Mouse (Mus musculus): ENCODE measurements around the gene Fbxl2. TPM values are rescaled to one million over a fixed set of nuclear protein-coding genes. Genes with fewer than 3 reads are reported as not detected.

Fbxl2 gene
- polyA plus RNA-seq, 1 experiment from 2014 or later = 1.6 TPM

DNA sequence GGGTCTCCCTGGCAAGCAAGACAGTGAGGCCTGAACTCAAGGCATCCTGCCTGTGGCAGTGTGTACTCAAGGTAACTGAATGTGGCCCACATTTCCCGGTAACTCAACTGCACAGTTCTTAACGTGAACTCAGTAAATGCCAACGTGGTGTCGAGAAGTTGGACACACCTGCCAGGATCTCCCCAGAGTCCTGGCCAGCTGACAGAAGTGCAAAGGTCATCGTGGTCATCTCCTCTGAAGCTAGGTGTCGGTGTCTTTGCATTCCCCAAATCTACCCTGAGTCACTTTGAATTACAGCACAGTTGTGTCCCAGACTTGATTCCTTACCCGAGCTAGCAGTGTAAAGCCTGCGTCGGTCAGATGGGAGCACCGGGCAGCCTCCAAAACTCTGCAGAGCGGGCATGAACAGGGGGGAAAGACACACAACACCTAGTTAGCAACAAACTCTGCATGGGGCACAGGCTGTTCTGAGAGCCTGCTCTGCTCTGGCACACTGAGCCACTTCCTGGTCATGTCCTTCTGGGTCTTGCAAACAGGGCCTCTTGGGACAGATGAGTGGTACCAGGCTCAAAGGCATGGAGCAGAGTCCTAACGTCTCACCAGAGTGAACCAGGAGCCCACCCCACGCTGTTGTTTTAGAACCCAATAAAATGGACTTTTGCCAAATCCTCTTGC is 60.9 kb downstream of the Fbxl2 start:
- H3K4me1 ChIP-seq (replicated peaks) = peaks cover 28% of the 10 kb centered on the region
- no peaks in the 10 kb centered on the region for H3K9me3 ChIP-seq (replicated peaks)
- 78% methylated on average over 13 of the region's 13 CpGs for WGBS
- H3K36me3 ChIP-seq = no peaks in the 10 kb centered on the region
- H3K27ac ChIP-seq (ENCODE audit: poor library complexity, severe bottlenecking) = no peak overlapping the region
- ATAC-seq (ENCODE audit: insufficient number of reproducible peaks, low FRiP score) = no peak
- no peak overlapping the region for H3K4me3 ChIP-seq
- H3K27me3 ChIP-seq (replicated peaks) = peaks cover 7% of the 10 kb centered on the region
- no peak overlapping the region for H3K4me2 ChIP-seq
- no peak overlapping the region for H3K9ac ChIP-seq

DNA sequence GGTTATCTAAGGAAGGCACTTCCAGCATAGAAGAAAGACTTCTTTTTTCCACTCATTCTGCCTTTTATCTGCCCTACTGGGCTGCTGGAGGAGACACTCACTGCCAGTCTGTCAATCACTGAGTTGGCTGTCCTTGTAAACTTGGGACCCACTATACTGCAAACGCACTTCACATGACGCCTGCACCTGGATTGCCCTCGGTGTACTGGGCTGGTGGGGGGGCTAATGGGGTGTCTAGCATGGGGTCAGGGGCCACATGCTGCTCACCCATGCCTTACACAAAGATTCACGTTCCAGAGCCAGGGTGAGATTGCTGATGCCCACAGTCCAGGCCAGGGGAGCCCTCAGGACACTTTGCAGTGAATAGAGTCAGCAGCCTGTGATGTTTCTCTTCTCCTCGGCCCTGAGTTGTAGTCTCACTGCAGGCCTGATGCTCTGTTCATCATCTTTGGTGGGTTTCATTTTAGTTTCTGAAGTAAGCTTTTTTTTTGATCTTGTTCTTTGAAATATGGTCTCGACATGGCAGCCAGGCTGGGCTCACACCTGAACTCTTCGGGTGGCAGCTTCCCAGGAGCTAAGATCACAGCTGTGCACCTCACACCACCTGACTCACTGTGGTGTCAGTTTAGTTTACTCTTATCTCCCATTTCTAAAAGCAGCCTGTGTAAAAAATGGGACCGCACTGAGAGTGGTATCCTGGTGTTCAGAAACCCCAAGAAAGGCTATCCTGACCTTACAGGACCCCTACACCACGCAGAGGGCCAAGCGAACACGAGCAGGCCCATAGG is 62.9 kb downstream of the Fbxl2 start:
- no peak overlapping the region for H3K4me3 ChIP-seq
- peaks cover 30% of the 10 kb centered on the region for H3K4me1 ChIP-seq (replicated peaks)
- H3K9me3 ChIP-seq (replicated peaks) = no peaks in the 10 kb centered on the region
- H3K4me2 ChIP-seq = no peak overlapping the region
- no peaks in the 10 kb centered on the region; the same call in 1 of the 2 replicates for H3K27me3 ChIP-seq (replicated peaks)
- H3K27ac ChIP-seq (ENCODE audit: poor library complexity, severe bottlenecking) = no peak overlapping the region
- ATAC-seq (ENCODE audit: insufficient number of reproducible peaks, low FRiP score) = no peak
- peaks cover 18% of the 10 kb centered on the region for H3K36me3 ChIP-seq
- WGBS = 78% methylated on average over 11 of the region's 11 CpGs
- no peak overlapping the region for H3K9ac ChIP-seq

GRCm38 (mm10) chr9:113982451-113982850 is 63.5 kb downstream of the Fbxl2 start:
- no peak overlapping the region for H3K4me3 ChIP-seq
- 78% methylated on average over 2 of the region's 2 CpGs for WGBS
- peaks cover 22% of the 10 kb centered on the region for H3K36me3 ChIP-seq
- H3K27ac ChIP-seq (ENCODE audit: poor library complexity, severe bottlenecking) = no peak overlapping the region
- H3K27me3 ChIP-seq (replicated peaks) = no peaks in the 10 kb centered on the region
- H3K9ac ChIP-seq = no peak overlapping the region
- no peaks in the 10 kb centered on the region for H3K9me3 ChIP-seq (replicated peaks)
- no peak overlapping the region for H3K4me2 ChIP-seq
- peaks cover 30% of the 10 kb centered on the region for H3K4me1 ChIP-seq (replicated peaks)
- ATAC-seq (ENCODE audit: insufficient number of reproducible peaks, low FRiP score) = no peak

DNA sequence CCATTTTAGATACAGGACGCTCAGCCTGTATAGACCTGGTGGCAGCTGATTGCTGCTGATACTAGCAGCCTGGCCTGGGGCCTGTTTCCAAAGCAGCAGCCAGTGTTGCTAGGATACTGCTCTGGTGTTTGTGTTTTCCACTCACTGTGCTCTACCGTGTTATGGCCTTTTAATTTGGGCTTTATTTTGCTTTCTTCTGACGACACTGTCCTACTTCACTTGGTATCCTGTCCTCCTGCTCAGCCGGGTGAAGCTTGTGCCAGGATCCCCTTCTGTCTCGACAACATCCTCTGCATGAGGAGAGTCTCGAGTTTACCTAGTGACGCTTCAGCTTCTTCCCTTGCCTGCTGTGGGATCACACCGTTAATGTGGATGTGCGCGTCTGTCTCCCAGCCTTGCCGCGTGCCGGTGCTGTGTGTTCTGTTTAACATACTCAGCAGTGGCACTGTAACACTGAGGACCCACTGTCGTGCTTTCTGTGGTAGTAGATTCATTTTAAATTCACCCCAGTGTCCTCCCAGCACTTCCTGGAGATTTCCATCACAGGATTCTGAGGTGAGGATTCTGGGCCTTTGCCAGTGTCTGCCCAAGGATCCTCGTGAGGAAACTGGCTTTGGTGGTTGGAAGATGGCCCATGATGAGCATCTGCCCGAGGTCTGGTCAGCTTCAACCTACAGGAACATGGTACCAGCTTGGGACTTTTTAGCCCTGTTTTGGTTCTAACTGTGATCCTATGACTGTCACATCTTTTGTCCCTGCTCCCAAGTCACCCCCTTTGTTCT is 64.7 kb downstream of the Fbxl2 start:
- Histone ChIP-seq H3K4me2 (peak overlapping the region; percentile 23; the same call in 1 of the 2 replicates), H3K36me3 (peaks cover 32% of the 10 kb centered on the region), H3K27me3 (replicated peaks) (no peaks in the 10 kb centered on the region), H3K27ac (ENCODE audit: poor library complexity, severe bottlenecking) (peak overlapping the region; percentile 55), H3K4me1 (replicated peaks) (peaks cover 30% of the 10 kb centered on the region), H3K4me3 (no peak overlapping the region), H3K9ac (no peak overlapping the region; the same call in 1 of the 2 replicates), H3K9me3 (replicated peaks) (no peaks in the 10 kb centered on the region)
- WGBS = 56% methylated on average over 16 of the region's 16 CpGs
- ATAC-seq (ENCODE audit: insufficient number of reproducible peaks, low FRiP score) = no peak

GRCm38 (mm10) chr9:113979356-113979755 is 66.6 kb downstream of the Fbxl2 start:
- Histone ChIP-seq H3K4me1 (replicated peaks) (peaks cover 25% of the 10 kb centered on the region), H3K4me2 (no peak overlapping the region), H3K27ac (ENCODE audit: poor library complexity, severe bottlenecking) (no peak overlapping the region), H3K9me3 (replicated peaks) (no peaks in the 10 kb centered on the region), H3K27me3 (replicated peaks) (no peaks in the 10 kb centered on the region), H3K9ac (no peak overlapping the region), H3K4me3 (no peak overlapping the region), H3K36me3 (peaks cover 50% of the 10 kb centered on the region)
- no peak for ATAC-seq (ENCODE audit: insufficient number of reproducible peaks, low FRiP score)
- WGBS = 91% methylated on average over 13 of the region's 13 CpGs

DNA sequence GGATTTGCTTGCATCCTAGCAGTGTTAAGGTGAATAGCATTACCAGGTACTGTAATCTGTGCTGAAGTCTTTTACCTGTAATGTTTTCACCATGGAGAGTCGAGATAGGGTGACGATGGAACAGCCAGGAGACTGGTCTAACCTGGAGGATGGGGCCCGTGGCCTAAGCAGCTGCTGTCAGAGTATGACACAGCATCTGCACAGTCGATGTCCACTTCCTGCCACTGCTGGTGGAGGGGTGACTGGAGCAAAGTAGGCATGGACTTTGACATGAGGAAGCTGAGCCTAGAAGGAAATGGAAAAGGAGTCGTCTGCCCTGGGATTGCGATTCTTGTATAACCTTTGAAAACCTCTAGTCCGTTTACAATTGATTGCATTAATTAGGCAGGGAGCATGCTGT is 67.3 kb downstream of the Fbxl2 start:
- Histone ChIP-seq H3K4me3 (no peak overlapping the region), H3K9me3 (replicated peaks) (no peaks in the 10 kb centered on the region), H3K27me3 (replicated peaks) (no peaks in the 10 kb centered on the region), H3K36me3 (peaks cover 57% of the 10 kb centered on the region), H3K9ac (no peak overlapping the region), H3K27ac (ENCODE audit: poor library complexity, severe bottlenecking) (no peak overlapping the region), H3K4me2 (no peak overlapping the region), H3K4me1 (replicated peaks) (peaks cover 25% of the 10 kb centered on the region)
- WGBS = 78% methylated on average over 7 of the region's 7 CpGs
- ATAC-seq (ENCODE audit: insufficient number of reproducible peaks, low FRiP score) = no peak

GRCm38 (mm10) chr9:113977225-113977840 is 68.7 kb downstream of the Fbxl2 start:
- Histone ChIP-seq H3K27me3 (replicated peaks) (no peaks in the 10 kb centered on the region), H3K4me1 (replicated peaks) (peaks cover 20% of the 10 kb centered on the region), H3K4me3 (no peak overlapping the region), H3K27ac (ENCODE audit: poor library complexity, severe bottlenecking) (no peak overlapping the region), H3K9ac (no peak overlapping the region), H3K9me3 (replicated peaks) (no peaks in the 10 kb centered on the region), H3K4me2 (no peak overlapping the region), H3K36me3 (peaks cover 67% of the 10 kb centered on the region)
- 0 out of 2 replicates have a peak, but pooled peaks have one; percentile 16 for ATAC-seq (ENCODE audit: insufficient number of reproducible peaks, low FRiP score)
- WGBS = 72% methylated on average over 11 of the region's 11 CpGs

DNA sequence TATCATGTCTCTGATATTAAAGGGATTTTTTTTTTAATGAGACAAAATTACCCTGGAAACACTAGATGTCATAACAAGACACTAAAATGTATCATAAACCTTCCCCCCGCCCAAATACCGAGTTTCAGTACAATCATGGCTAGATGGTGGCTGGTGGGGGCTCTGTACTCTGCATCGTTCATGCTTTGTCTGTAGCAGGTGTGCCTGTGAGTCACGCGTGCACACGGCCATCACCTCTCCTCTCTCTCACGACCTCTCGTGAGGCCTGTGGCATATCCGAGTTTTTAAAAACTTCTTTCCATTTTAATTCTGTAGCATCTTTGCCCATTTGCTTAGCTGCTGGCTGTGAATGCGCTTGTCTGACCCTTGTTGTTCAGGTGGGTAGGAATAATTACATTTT is 69.7 kb downstream of the Fbxl2 start:
- no peaks in the 10 kb centered on the region for H3K27me3 ChIP-seq (replicated peaks)
- no peak overlapping the region for H3K9ac ChIP-seq
- no peak for ATAC-seq (ENCODE audit: insufficient number of reproducible peaks, low FRiP score)
- no peak overlapping the region for H3K27ac ChIP-seq (ENCODE audit: poor library complexity, severe bottlenecking)
- H3K36me3 ChIP-seq = peaks cover 72% of the 10 kb centered on the region
- no peaks in the 10 kb centered on the region for H3K9me3 ChIP-seq (replicated peaks)
- H3K4me2 ChIP-seq = no peak overlapping the region
- peaks cover 11% of the 10 kb centered on the region for H3K4me1 ChIP-seq (replicated peaks)
- no peak overlapping the region for H3K4me3 ChIP-seq
- 92% methylated on average over 10 of the region's 10 CpGs for WGBS

- Histone ChIP-seq H3K4me3 (no peak overlapping the region), H3K36me3 (peaks cover 80% of the 10 kb centered on the region), H3K4me2 (no peak overlapping the region), H3K4me1 (replicated peaks) (peaks cover 6% of the 10 kb centered on the region), H3K27me3 (replicated peaks) (no peaks in the 10 kb centered on the region), H3K9me3 (replicated peaks) (no peaks in the 10 kb centered on the region), H3K27ac (ENCODE audit: poor library complexity, severe bottlenecking) (no peak overlapping the region), H3K9ac (no peak overlapping the region)
- 80% methylated on average over 7 of the region's 7 CpGs for WGBS
- ATAC-seq (ENCODE audit: insufficient number of reproducible peaks, low FRiP score) = no peak
These were observed 70.5 kb downstream of the Fbxl2 start for GRCm38 (mm10) chr9:113975442-113975841.

- peaks cover under 1% of the 10 kb centered on the region; the same call in 1 of the 2 replicates for H3K4me1 ChIP-seq (replicated peaks)
- no peak overlapping the region for H3K27ac ChIP-seq (ENCODE audit: poor library complexity, severe bottlenecking)
- peaks cover 84% of the 10 kb centered on the region for H3K36me3 ChIP-seq
- H3K27me3 ChIP-seq (replicated peaks) = no peaks in the 10 kb centered on the region
- no peak for ATAC-seq (ENCODE audit: insufficient number of reproducible peaks, low FRiP score)
- no peak overlapping the region for H3K4me3 ChIP-seq
- H3K4me2 ChIP-seq = no peak overlapping the region
- WGBS = 91% methylated on average over 4 of the region's 4 CpGs
- no peak overlapping the region for H3K9ac ChIP-seq
- no peaks in the 10 kb centered on the region for H3K9me3 ChIP-seq (replicated peaks)
These were observed 71.0 kb downstream of the Fbxl2 start for GRCm38 (mm10) chr9:113974945-113975344.

GRCm38 (mm10) chr9:113973857-113974256 is 72.1 kb downstream of the Fbxl2 start:
- no peak overlapping the region for H3K27ac ChIP-seq (ENCODE audit: poor library complexity, severe bottlenecking)
- H3K4me1 ChIP-seq (replicated peaks) = no peaks in the 10 kb centered on the region
- H3K27me3 ChIP-seq (replicated peaks) = no peaks in the 10 kb centered on the region
- no peaks in the 10 kb centered on the region for H3K9me3 ChIP-seq (replicated peaks)
- no peak for ATAC-seq (ENCODE audit: insufficient number of reproducible peaks, low FRiP score)
- no peak overlapping the region for H3K4me3 ChIP-seq
- H3K4me2 ChIP-seq = no peak overlapping the region
- H3K9ac ChIP-seq = no peak overlapping the region
- H3K36me3 ChIP-seq = peaks cover 85% of the 10 kb centered on the region
- WGBS = 90% methylated on average over 4 of the region's 4 CpGs

Measured in heart, embryonic 12.5 days (tissue).